Mouse (Mus musculus) liver, adult 2 months (tissue): ENCODE data around the gene Ly75. TPM values are rescaled to one million over a fixed set of nuclear protein-coding genes. Genes with fewer than 3 reads are reported as not detected.

Experiments used
- DNase-seq: peaks from one replicate; pipeline ENCODE4 v3.0.0-alpha.2; 2011; ENCODE audit warnings: low read depth, low spot score; ENCODE audit errors: extremely low read depth
- H3K27ac ChIP-seq: fragments of 200-500 bp; replicated peaks from 2 replicates; pipeline ENCODE4 v1.5.1; 2012; ENCODE audit warnings: low read depth, mild to moderate bottlenecking, control low read depth, inconsistent platforms, low read length; ENCODE audit not compliant: insufficient read depth
- H3K27me3 ChIP-seq: fragments of 200-500 bp; 2 replicates; pipeline ENCODE4 v1.6.1; 2012; ENCODE audit warnings: mild to moderate bottlenecking, moderate library complexity, low read length, inconsistent platforms; ENCODE audit not compliant: control insufficient read depth, insufficient read depth
- H3K36me3 ChIP-seq: fragments of 200-500 bp; 2 replicates; pipeline ENCODE4 v1.6.1; 2012; ENCODE audit warnings: low read length, inconsistent platforms; ENCODE audit not compliant: control insufficient read depth, insufficient read depth
- H3K4me1 ChIP-seq: fragments of 200-500 bp; 2 replicates; pipeline ENCODE4 v1.6.1; 2011; ENCODE audit warnings: low read length; ENCODE audit not compliant: control insufficient read depth, insufficient read depth
- H3K4me3 ChIP-seq: fragments of 200-500 bp; 2 replicates; pipeline ENCODE4 v1.5.1; 2011; ENCODE audit warnings: low read depth, mild to moderate bottlenecking, control low read depth, low read length, moderate library complexity; ENCODE audit not compliant: insufficient read depth
- H3K79me2 ChIP-seq: fragments of 200-500 bp; 2 replicates; pipeline ENCODE4 v1.6.1; 2012; ENCODE audit warnings: inconsistent platforms, mild to moderate bottlenecking, low read length, moderate library complexity; ENCODE audit not compliant: control insufficient read depth, insufficient read depth
- H3K9ac ChIP-seq: fragments of 200-500 bp; 2 replicates; pipeline ENCODE4 v1.6.1; 2012; ENCODE audit warnings: low read depth, mild to moderate bottlenecking, control low read depth, inconsistent platforms, low read length
- CTCF ChIP-seq: fragments of 200-500 bp; IDR thresholded peaks from 2 replicates; pipeline ENCODE4 v1.5.1; 2011; ENCODE audit warnings: low read depth, low read length, control low read depth
- POLR2A ChIP-seq: fragments of 200-500 bp; IDR thresholded peaks from 2 replicates; pipeline ENCODE4 v1.6.1; 2011; ENCODE audit warnings: low read length, control low read depth; ENCODE audit not compliant: insufficient read depth; ENCODE audit errors: extremely low read depth
- WGBS: fragments of 180-500 bp; shearing (Covaris S2); methylation state at CpG from one replicate; pipeline ENCODE4 v1.1.7; 2018; 5-methylcytosine and 5-hydroxymethylcytosine counted together
- polyA plus RNA-seq: library from polyadenylated mRNA; depleted of rRNA; stranded (reverse); fragments of >200 nt; gene quantifications from 2 replicates; pipeline ENCODE4 v1.2.3, GENCODE M21; 2012
- total RNA-seq: library from RNA; depleted of rRNA; stranded (reverse); fragments of >200 nt; gene quantifications from 2 replicates; pipeline ENCODE4 v1.2.3, GENCODE M21; 2014

Ly75 gene
- total and polyA plus RNA-seq, 2 experiments = 0.60 to 3.0 TPM

DNA sequence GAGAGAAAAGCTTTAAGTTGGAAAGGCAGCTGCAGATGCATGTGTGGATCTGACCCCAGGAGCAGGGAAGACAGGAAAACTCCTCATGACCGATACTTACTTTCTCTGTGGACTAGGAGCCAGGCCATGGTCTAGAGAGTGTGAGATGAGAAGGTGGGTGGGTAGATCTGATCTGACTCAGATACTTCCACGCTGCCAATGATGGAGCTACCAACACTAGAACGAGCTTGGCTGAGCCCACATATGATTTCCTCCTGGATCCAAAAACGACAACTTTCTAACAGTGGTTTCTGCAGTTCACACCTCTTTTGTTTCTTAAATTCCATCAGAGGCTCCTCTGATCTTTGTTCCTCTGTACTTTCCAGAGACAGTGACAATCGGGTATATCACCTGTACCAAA, 18.6 kb upstream of the Ly75 start:
- Histone ChIP-seq H3K4me1 (no peaks in the 10 kb centered on the region), H3K36me3 (no peaks in the 10 kb centered on the region), H3K79me2 (no peaks in the 10 kb centered on the region), H3K27ac (no peak overlapping the region), H3K9ac (no peak overlapping the region), H3K27me3 (no peaks in the 10 kb centered on the region), H3K4me3 (no peak overlapping the region)
- no peak for TF ChIP-seq CTCF
- TF ChIP-seq POLR2A = no peak
- DNase-seq = no peak
- 52% methylated on average over 5 of the region's 5 CpGs for WGBS

DNA sequence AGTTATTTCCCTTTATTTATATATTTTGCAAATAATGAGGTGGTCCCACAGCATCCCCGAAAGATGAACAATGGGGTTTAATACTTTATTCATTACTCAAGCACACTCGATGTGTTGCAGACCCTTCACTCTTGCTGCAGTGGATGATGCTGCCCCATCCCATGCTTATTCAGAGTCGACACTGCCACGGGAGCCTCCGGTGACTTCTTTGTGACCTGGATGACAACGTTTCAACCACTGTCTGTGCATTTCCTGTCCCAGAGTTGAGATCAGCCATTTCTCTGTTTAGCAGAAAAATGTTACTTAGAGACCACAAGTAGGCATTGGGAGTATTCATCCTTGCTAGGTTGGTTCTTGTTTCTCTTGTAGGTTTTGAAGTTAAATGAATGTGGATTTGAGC, 10.7 kb upstream of the Ly75 start:
- WGBS = 69% methylated on average over 6 of the region's 6 CpGs
- Histone ChIP-seq H3K4me1 (no peaks in the 10 kb centered on the region), H3K36me3 (no peaks in the 10 kb centered on the region), H3K27ac (no peak overlapping the region), H3K4me3 (no peak overlapping the region), H3K79me2 (no peaks in the 10 kb centered on the region), H3K27me3 (no peaks in the 10 kb centered on the region), H3K9ac (no peak overlapping the region)
- no peak for DNase-seq
- TF ChIP-seq POLR2A = no peak
- TF ChIP-seq CTCF = no peak

DNA sequence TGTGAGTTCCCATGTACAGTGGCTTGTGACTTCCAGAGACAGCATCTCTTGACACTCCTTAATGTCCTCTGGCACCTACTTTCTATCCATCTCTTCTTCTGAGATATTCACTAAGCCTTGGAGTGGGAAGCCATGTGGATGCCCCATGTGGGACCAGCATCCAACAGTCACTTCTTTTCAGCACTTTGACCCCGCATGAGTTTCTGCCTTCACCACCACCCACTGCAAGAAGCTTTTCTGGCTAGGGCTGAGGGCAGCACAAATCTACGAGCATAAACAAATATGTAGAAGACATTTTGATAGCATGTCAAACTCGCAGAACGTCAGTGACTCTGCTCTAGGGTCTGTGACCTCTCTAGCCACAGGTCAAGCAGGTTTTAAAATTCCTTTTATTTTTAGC, 9.2 kb upstream of the Ly75 start:
- H3K27me3 ChIP-seq = no peaks in the 10 kb centered on the region
- no peak overlapping the region for H3K27ac ChIP-seq
- TF ChIP-seq CTCF = no peak
- no peak for TF ChIP-seq POLR2A
- no peaks in the 10 kb centered on the region for H3K36me3 ChIP-seq
- no peaks in the 10 kb centered on the region for H3K4me1 ChIP-seq
- H3K79me2 ChIP-seq = no peaks in the 10 kb centered on the region
- H3K9ac ChIP-seq = no peak overlapping the region
- no peak overlapping the region for H3K4me3 ChIP-seq
- WGBS = 57% methylated on average over 4 of the region's 4 CpGs
- no peak for DNase-seq

DNA sequence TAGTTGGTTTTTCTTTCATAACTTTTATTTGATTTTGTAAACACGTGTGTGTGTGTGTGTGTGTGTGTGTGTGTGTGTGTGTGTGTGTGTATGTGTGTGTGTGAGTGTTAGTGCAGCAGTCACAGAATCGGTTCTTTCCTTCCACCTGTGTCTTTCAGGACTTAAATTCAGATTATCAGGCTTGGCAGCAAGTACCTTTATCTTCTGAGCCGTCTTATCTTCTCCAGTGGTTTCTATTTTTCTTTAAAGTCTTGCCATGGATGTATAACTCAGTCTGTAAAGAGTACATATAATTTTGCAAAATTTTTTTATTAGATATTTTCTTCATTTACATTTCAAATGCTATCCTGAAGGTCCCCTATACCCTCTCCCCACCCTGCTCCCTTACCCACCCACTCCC, 4.3 kb upstream of the Ly75 start:
- Histone ChIP-seq H3K27me3 (no peaks in the 10 kb centered on the region), H3K9ac (no peak overlapping the region)
- 65% methylated on average over 3 of the region's 3 CpGs for WGBS

DNA sequence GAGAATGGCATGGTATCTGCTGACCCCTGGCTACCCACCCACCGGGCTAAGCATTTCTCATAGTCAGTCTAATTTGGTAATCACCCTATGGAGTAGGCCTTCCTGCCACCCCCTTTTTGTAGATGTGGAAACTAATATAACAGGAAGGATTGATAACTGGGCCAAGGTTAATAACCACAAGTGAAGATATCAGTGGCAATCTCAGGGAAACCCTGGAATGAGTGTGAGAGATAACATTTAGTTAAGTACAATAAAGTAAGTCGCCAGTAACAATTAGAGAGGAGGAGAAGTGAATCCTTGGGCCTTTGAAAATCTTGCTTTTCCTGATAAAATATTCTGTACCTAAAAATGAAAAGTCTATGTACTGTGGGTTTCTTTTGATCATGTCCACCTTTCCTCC, 3.7 kb upstream of the Ly75 start:
- WGBS = 85% methylated on average over 2 of the region's 2 CpGs
- H3K27ac ChIP-seq = no peak overlapping the region

More for the DNA sequence above, 4.3 kb upstream of the Ly75 start:
- DNase-seq = no peak
- TF ChIP-seq CTCF (no peak), POLR2A (no peak)
- Histone ChIP-seq H3K36me3 (no peaks in the 10 kb centered on the region), H3K4me1 (peaks cover 7% of the 10 kb centered on the region), H3K79me2 (no peaks in the 10 kb centered on the region), H3K4me3 (no peak overlapping the region), H3K27ac (no peak overlapping the region)

DNA sequence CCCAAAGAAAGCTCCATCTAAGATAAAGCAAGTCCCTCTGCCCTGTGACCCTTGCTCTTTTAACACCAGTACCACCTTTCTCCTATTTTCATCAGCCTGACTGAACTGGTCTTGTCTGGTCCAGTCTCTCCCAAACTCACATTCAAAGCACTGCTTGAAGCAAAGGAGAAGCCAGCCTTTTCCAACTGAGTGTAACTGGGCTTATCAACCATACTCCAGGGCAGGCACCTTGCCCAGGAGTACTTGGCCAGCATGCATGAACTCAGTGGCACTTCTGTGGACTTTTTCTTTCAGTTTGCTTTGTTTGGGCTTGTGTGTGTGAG, 1.6 kb upstream of the Ly75 start:
- Histone ChIP-seq H3K27ac (no peak overlapping the region), H3K4me3 (no peak overlapping the region), H3K36me3 (no peaks in the 10 kb centered on the region), H3K27me3 (no peaks in the 10 kb centered on the region), H3K9ac (no peak overlapping the region), H3K4me1 (peaks cover 7% of the 10 kb centered on the region), H3K79me2 (no peaks in the 10 kb centered on the region)
- TF ChIP-seq CTCF (no peak), POLR2A (no peak)
- DNase-seq = peak; percentile 91

More for the DNA sequence above, 3.7 kb upstream of the Ly75 start:
- Histone ChIP-seq H3K79me2 (no peaks in the 10 kb centered on the region), H3K27me3 (no peaks in the 10 kb centered on the region), H3K36me3 (no peaks in the 10 kb centered on the region), H3K4me1 (peaks cover 7% of the 10 kb centered on the region), H3K4me3 (no peak overlapping the region), H3K9ac (no peak overlapping the region)
- no peak for TF ChIP-seq POLR2A
- no peak for TF ChIP-seq CTCF
- DNase-seq = no peak
